Mouse (Mus musculus) hindbrain, embryonic 11.5 days (tissue): ENCODE measurements around the gene Slc25a54. TPM values are rescaled to one million over a fixed set of nuclear protein-coding genes. Genes with fewer than 3 reads are reported as not detected.

ENCODE experiments used
- ATAC-seq: fragments of 200-750 bp; cut with Nextera tagmentation; 2 replicates; pipeline ENCODE4 v1.8.0; 2017; ENCODE audit warnings: mild to moderate bottlenecking, moderate TSS enrichment, moderate library complexity; ENCODE audit not compliant: low FRiP score
- DNase-seq: peaks from one replicate; pipeline ENCODE4 v3.0.0-alpha.2; 2015; ENCODE audit warnings: low spot score
- H3K27ac ChIP-seq: fragments of 300-500 bp; sonication (generic); 2 replicates; pipeline ENCODE4 v1.5.1; 2014; ENCODE audit warnings: mild to moderate bottlenecking, low read depth, low read length
- H3K27me3 ChIP-seq: fragments of 300-500 bp; sonication (generic); 2 replicates; pipeline ENCODE4 v1.6.1; 2014; ENCODE audit warnings: mild to moderate bottlenecking, low read length, moderate library complexity, mixed read lengths; ENCODE audit not compliant: control insufficient read depth, insufficient read depth
- H3K36me3 ChIP-seq: fragments of 300-500 bp; sonication (generic); 2 replicates; pipeline ENCODE4 v1.6.1; 2014; ENCODE audit warnings: mild to moderate bottlenecking, low read length, moderate library complexity, mixed read lengths; ENCODE audit not compliant: control insufficient read depth, insufficient read depth
- H3K4me1 ChIP-seq: fragments of 300-500 bp; sonication (generic); replicated peaks from 2 replicates; pipeline ENCODE4 v1.6.1; 2014; ENCODE audit warnings: low read length, mixed read lengths; ENCODE audit not compliant: control insufficient read depth, insufficient read depth
- H3K4me2 ChIP-seq: fragments of 300-500 bp; sonication (generic); replicated peaks from 2 replicates; pipeline ENCODE4 v1.6.1; 2014; ENCODE audit warnings: mild to moderate bottlenecking, low read depth, low read length
- H3K4me3 ChIP-seq: fragments of 300-500 bp; sonication (generic); 2 replicates; pipeline ENCODE4 v1.5.1; 2014; ENCODE audit warnings: low read depth, low read length
- H3K9ac ChIP-seq: fragments of 300-500 bp; sonication (generic); 2 replicates; pipeline ENCODE4 v1.6.1; 2014; ENCODE audit warnings: low read depth, low read length
- H3K9me3 ChIP-seq: fragments of 300-500 bp; sonication (generic); 2 replicates; pipeline ENCODE4 v1.6.1; 2016; ENCODE audit warnings: low read length; ENCODE audit not compliant: control insufficient read depth
- WGBS: fragments of 180-500 bp; shearing (Covaris S2); extraction: QIAGEN DNeasy Blood & Tissue Kit; methylation state at CpG from one replicate; pipeline ENCODE4 v1.1.7; 2014; 5-methylcytosine and 5-hydroxymethylcytosine counted together
- polyA plus RNA-seq: library from polyadenylated mRNA; unstranded; fragments of >200 nt; fragmentation: Nextera tagmentation; extraction: Ambion mirVana; gene quantifications from 2 replicates; pipeline ENCODE4 v1.2.1, GENCODE M21; 2014

The Slc25a54 gene
- polyA plus RNA-seq, 1 experiment from 2014 or later = not detected

GRCm38 (mm10) chr3:109119562-109119961 is 39.3 kb downstream of the Slc25a54 start:
- DNase-seq (no peak), ATAC-seq (no peak)
- Histone ChIP-seq H3K27ac (no peak overlapping the region), H3K9ac (no peak overlapping the region), H3K9me3 (no peaks in the 10 kb centered on the region; the same call in 1 of the 2 replicates), H3K36me3 (no peaks in the 10 kb centered on the region), H3K4me2 (no peak overlapping the region), H3K27me3 (no peaks in the 10 kb centered on the region), H3K4me1 (no peaks in the 10 kb centered on the region), H3K4me3 (no peak overlapping the region)
- WGBS = 87% methylated on average over 5 of the region's 5 CpGs

GRCm38 (mm10) chr3:109119973-109120372 is 39.7 kb downstream of the Slc25a54 start:
- Histone ChIP-seq H3K4me1 (no peaks in the 10 kb centered on the region), H3K9ac (no peak overlapping the region), H3K9me3 (no peaks in the 10 kb centered on the region), H3K27ac (no peak overlapping the region), H3K4me3 (no peak overlapping the region), H3K36me3 (no peaks in the 10 kb centered on the region), H3K4me2 (no peak overlapping the region), H3K27me3 (no peaks in the 10 kb centered on the region)
- DNase-seq = no peak
- WGBS = 79% methylated on average over 5 of the region's 5 CpGs
- no peak for ATAC-seq

GRCm38 (mm10) chr3:109122641-109123530 is 42.6 kb downstream of the Slc25a54 start, which contains the start of gene Slc25a24:
Slc25a24 (plus strand) TSS chr3:109123149.
- ATAC-seq (peak; percentile 94), DNase-seq (peak; percentile 76)
- peak within 1 kb of the TSS; percentile 79 for H3K4me2 ChIP-seq
- no peaks in the 10 kb centered on the region for H3K27me3 ChIP-seq
- no peaks in the 10 kb centered on the region for H3K9me3 ChIP-seq
- 2% methylated on average over 30 of the region's 49 CpGs for WGBS
- no peaks in the 10 kb centered on the region for H3K36me3 ChIP-seq
- no peaks in the 10 kb centered on the region for H3K4me1 ChIP-seq
- H3K4me3 ChIP-seq = peak within 1 kb of the TSS; percentile 73
- peak within 1 kb of the TSS; percentile 94 for H3K9ac ChIP-seq
- H3K27ac ChIP-seq = peak within 1 kb of the TSS; percentile 49; the same call in 1 of the 2 replicates

GRCm38 (mm10) chr3:109123531-109123981 is 43.3 kb downstream of the Slc25a54 start:
- ATAC-seq = peak; percentile 1; the same call in 1 of the 2 replicates
- no peak overlapping the region for H3K27ac ChIP-seq

GRCm38 (mm10) chr3:109124091-109124490 is 43.8 kb downstream of the Slc25a54 start:
- H3K27ac ChIP-seq = no peak overlapping the region
- H3K4me1 ChIP-seq = no peaks in the 10 kb centered on the region
- peak overlapping the region; percentile 73; the same call in 1 of the 2 replicates for H3K4me3 ChIP-seq
- H3K27me3 ChIP-seq = no peaks in the 10 kb centered on the region
- H3K4me2 ChIP-seq = peak overlapping the region; percentile 79
- no peaks in the 10 kb centered on the region for H3K9me3 ChIP-seq
- no peak overlapping the region for H3K9ac ChIP-seq
- DNase-seq (peak; percentile 10), ATAC-seq (no peak)
- no peaks in the 10 kb centered on the region for H3K36me3 ChIP-seq
- 62% methylated on average over 4 of the region's 4 CpGs for WGBS

More at GRCm38 (mm10) chr3:109123531-109123981, 43.3 kb downstream of the Slc25a54 start:
- Histone ChIP-seq H3K36me3 (no peaks in the 10 kb centered on the region), H3K9me3 (no peaks in the 10 kb centered on the region), H3K4me3 (peak overlapping the region; percentile 73), H3K4me2 (peak overlapping the region; percentile 79), H3K9ac (peak overlapping the region; percentile 94), H3K27me3 (no peaks in the 10 kb centered on the region), H3K4me1 (no peaks in the 10 kb centered on the region)
- DNase-seq = no peak
- 17% methylated on average over 8 of the region's 8 CpGs for WGBS

GRCm38 (mm10) chr3:109125531-109125930 is 45.3 kb downstream of the Slc25a54 start:
- no peak overlapping the region for H3K27ac ChIP-seq
- H3K4me1 ChIP-seq = no peaks in the 10 kb centered on the region
- WGBS = 93% methylated on average over 6 of the region's 6 CpGs
- DNase-seq (no peak), ATAC-seq (no peak)
- H3K9ac ChIP-seq = no peak overlapping the region
- no peaks in the 10 kb centered on the region for H3K36me3 ChIP-seq
- no peak overlapping the region for H3K4me3 ChIP-seq
- no peak overlapping the region for H3K4me2 ChIP-seq
- no peaks in the 10 kb centered on the region for H3K9me3 ChIP-seq
- no peaks in the 10 kb centered on the region for H3K27me3 ChIP-seq

- WGBS = 81% methylated on average over 5 of the region's 5 CpGs
- Histone ChIP-seq H3K9me3 (no peaks in the 10 kb centered on the region), H3K36me3 (no peaks in the 10 kb centered on the region), H3K27me3 (no peaks in the 10 kb centered on the region), H3K4me2 (no peak overlapping the region), H3K9ac (no peak overlapping the region), H3K4me3 (no peak overlapping the region), H3K4me1 (no peaks in the 10 kb centered on the region), H3K27ac (no peak overlapping the region)
- ATAC-seq (no peak), DNase-seq (no peak)
These were observed 49.5 kb downstream of the Slc25a54 start for GRCm38 (mm10) chr3:109129768-109130167.

GRCm38 (mm10) chr3:109132966-109133365 is 52.7 kb downstream of the Slc25a54 start:
- 85% methylated on average over 4 of the region's 4 CpGs for WGBS
- Histone ChIP-seq H3K36me3 (no peaks in the 10 kb centered on the region), H3K9ac (no peak overlapping the region)

More at GRCm38 (mm10) chr3:109132966-109133365, 52.7 kb downstream of the Slc25a54 start:
- Histone ChIP-seq H3K4me3 (no peak overlapping the region), H3K4me2 (no peak overlapping the region), H3K27ac (no peak overlapping the region), H3K9me3 (no peaks in the 10 kb centered on the region), H3K4me1 (no peaks in the 10 kb centered on the region), H3K27me3 (no peaks in the 10 kb centered on the region)
- DNase-seq = no peak
- no peak for ATAC-seq
